Mouse (Mus musculus): Measurements from ENCODE around the gene Noxo1.
"Not testable (repeated sequence)": the region's sequence is repeated elsewhere in the genome, so short reads cannot be mapped to it uniquely, and the experiment has no call there.

GRCm38 (mm10) chr17:24667011-24667410 is 29.0 kb upstream of the Noxo1 start:
- TF ChIP-seq GATA1, TAL1 (IDR thresholded peaks at IDR 0.05; ENCODE audit: low read length): not testable (repeated sequence)

All from erythroblast, embryonic 14.5 days (primary cell).